Mouse (Mus musculus): ENCODE data around the gene Prdm8. TPM values are rescaled to one million over a fixed set of nuclear protein-coding genes. Genes with fewer than 3 reads are reported as not detected.

The Prdm8 gene
- polyA plus RNA-seq, 1 experiment from 2014 or later: 2.9 TPM

GRCm38 (mm10) chr5:98181686-98182602 is 14.9 kb downstream of the Prdm8 start:
- DNase-seq (ENCODE audit: low spot score) (peak; percentile 64), ATAC-seq (ENCODE audit: low FRiP score) (peak; percentile 25)
- no peaks in the 10 kb centered on the region for H3K9me3 ChIP-seq (ENCODE audit: control insufficient read depth, low read length)
- H3K27ac ChIP-seq (ENCODE audit: low read depth, low read length): peak overlapping the region; percentile 80; the same call in 1 of the 2 replicates
- no peaks in the 10 kb centered on the region for H3K36me3 ChIP-seq (ENCODE audit: control insufficient read depth, insufficient read depth, low read length)
- 2% methylated on average over 16 of the region's 16 CpGs for WGBS
- peak overlapping the region; percentile 45 for H3K9ac ChIP-seq (ENCODE audit: low read depth, low read length)
- H3K4me3 ChIP-seq (ENCODE audit: low read depth, low read length): peak overlapping the region; percentile 37
- peak overlapping the region; percentile 40 for H3K4me2 ChIP-seq (replicated peaks; ENCODE audit: low read depth, low read length)
- H3K27me3 ChIP-seq (ENCODE audit: control insufficient read depth, insufficient read depth, low read length): peaks cover 26% of the 10 kb centered on the region
- H3K4me1 ChIP-seq (replicated peaks; ENCODE audit: control insufficient read depth, insufficient read depth, low read length): peaks cover 8% of the 10 kb centered on the region

- no peak for DNase-seq (ENCODE audit: low spot score)
- peak overlapping the region; percentile 40 for H3K4me2 ChIP-seq (replicated peaks; ENCODE audit: low read depth, low read length)
- ATAC-seq (ENCODE audit: low FRiP score): peak; percentile 69
- peaks cover 8% of the 10 kb centered on the region for H3K4me1 ChIP-seq (replicated peaks; ENCODE audit: control insufficient read depth, insufficient read depth, low read length)
- no peak overlapping the region for H3K27ac ChIP-seq (ENCODE audit: low read depth, low read length)
- H3K9ac ChIP-seq (ENCODE audit: low read depth, low read length): no peak overlapping the region
- peaks cover 29% of the 10 kb centered on the region for H3K27me3 ChIP-seq (ENCODE audit: control insufficient read depth, insufficient read depth, low read length)
- no peaks in the 10 kb centered on the region for H3K9me3 ChIP-seq (ENCODE audit: control insufficient read depth, low read length)
- H3K4me3 ChIP-seq (ENCODE audit: low read depth, low read length): peak overlapping the region; percentile 37
- H3K36me3 ChIP-seq (ENCODE audit: control insufficient read depth, insufficient read depth, low read length): no peaks in the 10 kb centered on the region
- WGBS: 0% methylated on average over 5 of the region's 5 CpGs
Observed at GRCm38 (mm10) chr5:98182603-98182920, 15.6 kb downstream of the Prdm8 start.

GRCm38 (mm10) chr5:98183031-98183595 is 16.1 kb downstream of the Prdm8 start:
- Histone ChIP-seq H3K4me1 (replicated peaks; ENCODE audit: control insufficient read depth, insufficient read depth, low read length) (peaks cover 8% of the 10 kb centered on the region), H3K4me2 (replicated peaks; ENCODE audit: low read depth, low read length) (peak overlapping the region; percentile 40), H3K27me3 (ENCODE audit: control insufficient read depth, insufficient read depth, low read length) (peaks cover 33% of the 10 kb centered on the region), H3K27ac (ENCODE audit: low read depth, low read length) (no peak overlapping the region), H3K9ac (ENCODE audit: low read depth, low read length) (no peak overlapping the region), H3K4me3 (ENCODE audit: low read depth, low read length) (peak overlapping the region; percentile 37), H3K36me3 (ENCODE audit: control insufficient read depth, insufficient read depth, low read length) (no peaks in the 10 kb centered on the region), H3K9me3 (ENCODE audit: control insufficient read depth, low read length) (no peaks in the 10 kb centered on the region)
- ATAC-seq (ENCODE audit: low FRiP score) (no peak), DNase-seq (ENCODE audit: low spot score) (peak; percentile 51)
- 2% methylated on average over 14 of the region's 14 CpGs for WGBS

- no peak for ATAC-seq (ENCODE audit: low FRiP score)
Observed at GRCm38 (mm10) chr5:98184281-98184910, 17.4 kb downstream of the Prdm8 start.

GRCm38 (mm10) chr5:98184971-98185805 is 18.2 kb downstream of the Prdm8 start:
- Histone ChIP-seq H3K4me2 (replicated peaks; ENCODE audit: low read depth, low read length) (peak overlapping the region; percentile 93), H3K36me3 (ENCODE audit: control insufficient read depth, insufficient read depth, low read length) (no peaks in the 10 kb centered on the region), H3K9ac (ENCODE audit: low read depth, low read length) (peak overlapping the region; percentile 55; the same call in 1 of the 2 replicates), H3K27ac (ENCODE audit: low read depth, low read length) (no peak overlapping the region), H3K9me3 (ENCODE audit: control insufficient read depth, low read length) (no peaks in the 10 kb centered on the region), H3K4me1 (replicated peaks; ENCODE audit: control insufficient read depth, insufficient read depth, low read length) (peaks cover 5% of the 10 kb centered on the region), H3K27me3 (ENCODE audit: control insufficient read depth, insufficient read depth, low read length) (peaks cover 50% of the 10 kb centered on the region), H3K4me3 (ENCODE audit: low read depth, low read length) (peak overlapping the region; percentile 50)
- WGBS: under 1% methylated on average over 78 of the region's 89 CpGs
- ATAC-seq (ENCODE audit: low FRiP score): peak; percentile 39
- peak; percentile 92 for DNase-seq (ENCODE audit: low spot score)

More at GRCm38 (mm10) chr5:98184281-98184910, 17.4 kb downstream of the Prdm8 start:
- no peak overlapping the region for H3K9ac ChIP-seq (ENCODE audit: low read depth, low read length)
- DNase-seq (ENCODE audit: low spot score): peak; percentile 51
- no peaks in the 10 kb centered on the region for H3K9me3 ChIP-seq (ENCODE audit: control insufficient read depth, low read length)
- no peak overlapping the region for H3K4me2 ChIP-seq (replicated peaks; ENCODE audit: low read depth, low read length)
- H3K27ac ChIP-seq (ENCODE audit: low read depth, low read length): no peak overlapping the region
- WGBS: 3% methylated on average over 17 of the region's 17 CpGs
- no peaks in the 10 kb centered on the region for H3K36me3 ChIP-seq (ENCODE audit: control insufficient read depth, insufficient read depth, low read length)
- peaks cover 42% of the 10 kb centered on the region for H3K27me3 ChIP-seq (ENCODE audit: control insufficient read depth, insufficient read depth, low read length)
- peaks cover 8% of the 10 kb centered on the region for H3K4me1 ChIP-seq (replicated peaks; ENCODE audit: control insufficient read depth, insufficient read depth, low read length)
- H3K4me3 ChIP-seq (ENCODE audit: low read depth, low read length): 0 out of 2 replicates have a peak overlapping the region, but pooled peaks have one; percentile 2

GRCm38 (mm10) chr5:98185806-98186751 is 19.1 kb downstream of the Prdm8 start:
- peak; percentile 34 for ATAC-seq (ENCODE audit: low FRiP score)
- peak overlapping the region; percentile 50 for H3K4me3 ChIP-seq (ENCODE audit: low read depth, low read length)
- peak; percentile 72 for DNase-seq (ENCODE audit: low spot score)
- peaks cover 5% of the 10 kb centered on the region for H3K4me1 ChIP-seq (replicated peaks; ENCODE audit: control insufficient read depth, insufficient read depth, low read length)
- H3K9ac ChIP-seq (ENCODE audit: low read depth, low read length): peak overlapping the region; percentile 55
- H3K4me2 ChIP-seq (replicated peaks; ENCODE audit: low read depth, low read length): peak overlapping the region; percentile 93
- H3K9me3 ChIP-seq (ENCODE audit: control insufficient read depth, low read length): no peaks in the 10 kb centered on the region
- H3K27me3 ChIP-seq (ENCODE audit: control insufficient read depth, insufficient read depth, low read length): peaks cover 56% of the 10 kb centered on the region
- under 1% methylated on average over 61 of the region's 106 CpGs for WGBS
- no peak overlapping the region for H3K27ac ChIP-seq (ENCODE audit: low read depth, low read length)
- no peaks in the 10 kb centered on the region for H3K36me3 ChIP-seq (ENCODE audit: control insufficient read depth, insufficient read depth, low read length)

GRCm38 (mm10) chr5:98189181-98190180 is 22.5 kb downstream of the Prdm8 start:
- DNase-seq (ENCODE audit: low spot score) (peak; percentile 48), ATAC-seq (ENCODE audit: low FRiP score) (no peak)
- no peak overlapping the region for H3K4me2 ChIP-seq (replicated peaks; ENCODE audit: low read depth, low read length)
- peaks cover 48% of the 10 kb centered on the region for H3K27me3 ChIP-seq (ENCODE audit: control insufficient read depth, insufficient read depth, low read length)
- H3K36me3 ChIP-seq (ENCODE audit: control insufficient read depth, insufficient read depth, low read length): no peaks in the 10 kb centered on the region
- H3K27ac ChIP-seq (ENCODE audit: low read depth, low read length): no peak overlapping the region
- 1% methylated on average over 31 of the region's 31 CpGs for WGBS
- H3K9ac ChIP-seq (ENCODE audit: low read depth, low read length): no peak overlapping the region
- no peak overlapping the region for H3K4me3 ChIP-seq (ENCODE audit: low read depth, low read length)
- H3K4me1 ChIP-seq (replicated peaks; ENCODE audit: control insufficient read depth, insufficient read depth, low read length): peaks cover 3% of the 10 kb centered on the region
- H3K9me3 ChIP-seq (ENCODE audit: control insufficient read depth, low read length): no peaks in the 10 kb centered on the region
